Mouse (Mus musculus) lung, embryonic 14.5 days (tissue): ENCODE results near the gene Iqcd. TPM values are rescaled to one million over a fixed set of nuclear protein-coding genes. Genes with fewer than 3 reads are reported as not detected.

Experiments used
- ATAC-seq: fragments of 200-750 bp; cut with Nextera tagmentation; 2 replicates; pipeline ENCODE4 v1.8.0; 2017; ENCODE audit warnings: mild to moderate bottlenecking, moderate TSS enrichment, moderate library complexity; ENCODE audit not compliant: insufficient read depth
- DNase-seq: peaks from one replicate; pipeline ENCODE4 v3.0.0-alpha.2; 2015
- H3K27ac ChIP-seq: fragments of 300-500 bp; sonication (generic); 2 replicates; pipeline ENCODE4 v1.5.1; 2014; ENCODE audit warnings: low read depth, mild to moderate bottlenecking, moderate library complexity
- H3K27me3 ChIP-seq: fragments of 300-500 bp; sonication (generic); 2 replicates; pipeline ENCODE4 v1.6.1; 2014; ENCODE audit warnings: low read length, control low read depth; ENCODE audit not compliant: insufficient read depth
- H3K36me3 ChIP-seq: fragments of 300-500 bp; sonication (generic); 2 replicates; pipeline ENCODE4 v1.6.1; 2014; ENCODE audit warnings: control low read depth; ENCODE audit not compliant: insufficient read depth
- H3K4me1 ChIP-seq: fragments of 300-500 bp; sonication (generic); 2 replicates; pipeline ENCODE4 v1.6.1; 2014; ENCODE audit warnings: antibody characterized with exemption, control low read depth; ENCODE audit not compliant: insufficient read depth
- H3K4me2 ChIP-seq: fragments of 300-500 bp; sonication (generic); 2 replicates; pipeline ENCODE4 v1.6.1; 2014; ENCODE audit warnings: mild to moderate bottlenecking
- H3K4me3 ChIP-seq: fragments of 300-500 bp; sonication (generic); 2 replicates; pipeline ENCODE4 v1.5.1; 2014; ENCODE audit warnings: low read depth, low read length
- H3K9ac ChIP-seq: fragments of 300-500 bp; sonication (generic); 2 replicates; pipeline ENCODE4 v1.6.1; 2014
- H3K9me3 ChIP-seq: fragments of 300-500 bp; sonication (generic); 2 replicates; pipeline ENCODE4 v1.6.1; 2016; ENCODE audit warnings: low read depth, low read length, control low read depth
- CTCF ChIP-seq: IDR thresholded peaks from 2 replicates; pipeline ENCODE4 v1.5.1; 2016; ENCODE audit warnings: antibody characterized with exemption, low read depth
- WGBS: fragments of 180-500 bp; shearing (Covaris S2); extraction: QIAGEN DNeasy Blood & Tissue Kit; methylation state at CpG from one replicate; pipeline ENCODE4 v1.1.7; 2014; 5-methylcytosine and 5-hydroxymethylcytosine counted together
- polyA plus RNA-seq: library from polyadenylated mRNA; unstranded; fragments of >200 nt; fragmentation: Nextera tagmentation; extraction: Ambion mirVana; gene quantifications from 2 replicates; pipeline ENCODE4 v1.2.1, GENCODE M21; 2014

Gene Iqcd
- polyA plus RNA-seq, 1 experiment from 2014 or later, result 0.37 TPM

DNA sequence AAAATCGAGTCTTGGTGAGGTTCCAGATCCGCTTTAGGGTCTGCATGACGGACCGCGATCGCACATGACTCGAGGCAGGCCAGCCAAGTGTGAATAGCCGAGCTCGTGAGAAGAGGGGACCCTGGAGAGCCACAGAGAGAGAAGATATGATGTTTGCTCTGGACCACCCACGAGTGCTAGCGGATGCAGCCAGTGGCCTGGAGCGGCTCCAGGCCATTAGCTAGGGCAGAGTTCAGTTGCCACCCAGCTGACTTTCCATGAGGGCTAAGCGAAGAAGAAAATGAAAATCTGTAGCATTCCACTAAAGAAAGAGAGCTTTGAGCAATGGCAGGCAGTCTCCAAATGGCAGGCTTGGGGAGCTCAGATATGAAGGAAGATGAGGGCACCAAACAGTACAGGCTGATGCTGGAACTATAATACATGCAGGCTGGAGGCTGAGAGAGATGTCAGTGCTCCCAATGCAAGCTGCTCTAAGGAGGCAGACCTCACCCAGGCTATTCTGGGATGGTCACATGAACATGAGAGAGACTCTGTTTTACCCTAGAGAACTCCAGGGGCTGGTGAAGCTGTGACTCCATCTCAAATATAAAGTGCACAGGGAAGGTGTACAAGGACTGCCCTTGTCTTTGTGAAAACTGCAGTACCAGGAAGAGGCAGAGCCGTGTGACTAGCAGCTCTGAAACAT, 17.6 kb upstream of the Iqcd start:
- peak; percentile 88 for DNase-seq
- peak; percentile 59 for ATAC-seq
- TF ChIP-seq CTCF, result no peak
- H3K9me3 ChIP-seq, result no peaks in the 10 kb centered on the region
- peaks cover 47% of the 10 kb centered on the region for H3K4me1 ChIP-seq
- H3K9ac ChIP-seq, result no peak overlapping the region
- H3K4me3 ChIP-seq, result no peak overlapping the region
- WGBS, result 35% methylated on average over 14 of the region's 14 CpGs
- peaks cover 8% of the 10 kb centered on the region; the same call in 1 of the 2 replicates for H3K36me3 ChIP-seq
- H3K4me2 ChIP-seq, result no peak overlapping the region
- H3K27ac ChIP-seq, result peak overlapping the region; percentile 80
- H3K27me3 ChIP-seq, result no peaks in the 10 kb centered on the region

DNA sequence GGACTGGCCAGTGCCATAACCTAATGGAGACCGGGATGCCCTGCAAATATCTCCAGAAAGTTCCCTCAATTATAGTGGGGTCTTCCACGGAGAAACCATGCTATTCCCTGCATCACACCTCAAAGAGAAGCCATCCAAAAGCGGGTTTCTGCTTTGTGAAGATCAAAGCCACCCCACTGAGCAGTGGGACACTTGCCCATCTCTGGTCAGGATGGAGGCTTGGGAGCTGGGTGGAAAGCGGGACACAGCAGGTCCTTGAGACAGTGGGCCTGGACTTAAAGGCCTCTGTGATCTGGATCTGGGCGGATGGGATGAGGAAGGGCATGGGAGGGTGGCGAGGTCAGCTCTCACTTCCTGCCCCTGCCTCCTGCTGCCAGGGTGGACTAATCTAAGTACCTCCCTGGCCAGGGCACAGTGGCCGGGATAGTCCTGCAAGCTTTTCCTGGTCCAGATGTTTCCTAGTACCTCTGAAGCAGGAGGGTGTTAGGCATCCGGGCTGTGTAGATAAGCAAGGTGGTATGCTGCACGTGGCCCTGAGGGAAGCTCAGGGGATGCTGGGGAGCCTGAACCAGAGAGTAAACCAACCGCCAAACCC, 14.2 kb upstream of the Iqcd start:
- no peak for TF ChIP-seq CTCF
- no peak for ATAC-seq
- Histone ChIP-seq H3K4me1 (peaks cover 40% of the 10 kb centered on the region), H3K27ac (no peak overlapping the region), H3K9me3 (no peaks in the 10 kb centered on the region), H3K4me2 (no peak overlapping the region), H3K27me3 (no peaks in the 10 kb centered on the region), H3K36me3 (0 out of 2 replicates have a peak, but pooled peaks cover 9% of the 10 kb centered on the region), H3K4me3 (no peak overlapping the region), H3K9ac (no peak overlapping the region)
- DNase-seq, result no peak
- 65% methylated on average over 10 of the region's 10 CpGs for WGBS

DNA sequence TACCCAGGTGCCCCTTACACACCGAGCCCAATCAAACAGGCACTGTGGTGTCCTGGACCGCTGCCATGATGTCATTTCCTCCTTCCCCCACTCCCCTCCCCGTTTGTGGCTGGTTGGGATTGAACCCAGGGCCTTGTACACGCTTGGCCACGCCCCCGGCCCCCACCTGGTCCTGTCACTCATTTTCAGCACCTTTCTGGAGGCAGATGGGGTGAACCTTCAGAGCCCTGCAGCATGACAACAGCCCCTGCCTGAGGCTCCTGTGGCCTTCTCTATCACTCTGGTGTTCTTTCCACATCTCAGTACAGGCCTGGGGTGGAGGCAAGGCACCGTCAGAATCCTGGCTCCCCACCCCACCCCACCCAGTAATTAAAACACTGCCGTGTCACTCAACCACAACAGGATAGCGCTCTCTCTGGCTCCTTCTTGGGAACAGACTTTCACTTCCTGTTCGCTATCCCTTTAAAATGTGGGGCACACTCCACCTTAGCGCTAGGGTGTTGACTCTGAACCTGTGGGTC, 12.0 kb upstream of the Iqcd start:
- Histone ChIP-seq H3K4me1 (peaks cover 21% of the 10 kb centered on the region), H3K9me3 (no peaks in the 10 kb centered on the region), H3K9ac (no peak overlapping the region), H3K27me3 (no peaks in the 10 kb centered on the region), H3K27ac (no peak overlapping the region), H3K36me3 (peaks cover 19% of the 10 kb centered on the region; the same call in 1 of the 2 replicates), H3K4me3 (no peak overlapping the region), H3K4me2 (no peak overlapping the region)
- no peak for TF ChIP-seq CTCF
- DNase-seq (no peak), ATAC-seq (no peak)
- WGBS, result 66% methylated on average over 11 of the region's 11 CpGs

DNA sequence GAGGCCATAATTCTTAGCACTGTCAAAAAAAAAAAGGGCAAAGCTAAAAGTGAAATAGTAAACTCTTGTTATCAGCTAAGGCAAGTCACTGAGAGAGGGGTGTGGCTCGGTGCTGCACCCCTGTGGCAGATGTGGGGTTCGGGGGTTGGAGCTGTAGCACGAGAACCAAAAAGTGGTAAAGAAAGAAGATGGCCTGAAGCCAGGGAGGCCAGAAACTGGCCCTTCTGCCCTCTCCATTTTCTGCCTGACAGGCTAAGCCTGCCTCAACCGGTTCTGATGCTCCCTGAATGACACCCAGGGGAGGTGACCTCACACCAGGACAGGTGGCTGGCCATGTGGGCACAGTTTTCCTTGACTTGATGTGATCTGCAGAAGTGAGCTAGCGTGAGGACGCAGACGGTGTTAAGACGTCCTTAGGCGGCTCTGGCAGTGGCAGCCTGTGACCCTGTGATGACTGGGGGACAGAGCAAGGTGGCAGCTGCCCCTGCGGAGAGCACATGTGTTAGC, 10.8 kb upstream of the Iqcd start:
- Histone ChIP-seq H3K27ac (peak overlapping the region; percentile 42; the same call in 1 of the 2 replicates), H3K4me3 (no peak overlapping the region), H3K27me3 (no peaks in the 10 kb centered on the region), H3K4me1 (peaks cover 21% of the 10 kb centered on the region), H3K4me2 (no peak overlapping the region), H3K9ac (no peak overlapping the region), H3K9me3 (no peaks in the 10 kb centered on the region), H3K36me3 (peaks cover 26% of the 10 kb centered on the region; the same call in 1 of the 2 replicates)
- ATAC-seq (0 out of 2 replicates have a peak, but pooled peaks have one; percentile 16), DNase-seq (no peak)
- peak; percentile 34; the same call in 1 of the 2 replicates for TF ChIP-seq CTCF
- WGBS, result 32% methylated on average over 10 of the region's 10 CpGs

DNA sequence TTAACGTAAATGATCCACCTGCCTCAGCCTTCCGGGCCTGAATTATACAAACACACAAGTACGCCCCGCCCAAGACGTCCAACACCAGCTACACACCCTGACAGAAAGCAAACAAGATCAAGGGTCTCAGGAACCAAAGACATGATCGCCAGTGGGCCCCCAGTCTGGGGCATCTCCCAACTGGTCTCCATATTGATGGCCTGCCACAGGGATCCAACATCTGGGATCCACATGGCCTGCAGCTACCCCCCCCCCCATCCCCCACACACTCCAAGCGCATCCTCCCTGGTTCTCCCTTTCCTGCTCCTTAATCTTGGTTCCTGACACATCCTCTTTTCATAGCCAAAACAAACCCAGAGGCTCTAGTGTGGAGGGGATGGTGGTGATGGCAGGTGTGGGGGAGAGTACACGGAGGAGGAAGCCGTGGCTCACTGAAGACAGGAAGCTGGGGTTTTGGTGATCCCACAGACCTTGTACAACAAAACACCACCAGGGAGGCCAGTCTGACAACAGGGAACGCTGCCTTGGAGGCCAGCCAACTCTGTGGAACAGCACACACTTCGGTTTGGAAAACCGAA, 10.2 kb upstream of the Iqcd start:
- ATAC-seq, result peak; percentile 57; the same call in 1 of the 2 replicates
- Histone ChIP-seq H3K9me3 (no peaks in the 10 kb centered on the region), H3K4me1 (peaks cover 21% of the 10 kb centered on the region), H3K27ac (peak overlapping the region; percentile 44; the same call in 1 of the 2 replicates), H3K36me3 (peaks cover 31% of the 10 kb centered on the region; the same call in 1 of the 2 replicates), H3K27me3 (no peaks in the 10 kb centered on the region), H3K9ac (no peak overlapping the region), H3K4me2 (peak overlapping the region; percentile 25; the same call in 1 of the 2 replicates), H3K4me3 (no peak overlapping the region)
- TF ChIP-seq CTCF, result no peak
- 14% methylated on average over 12 of the region's 12 CpGs for WGBS
- peak; percentile 82 for DNase-seq

DNA sequence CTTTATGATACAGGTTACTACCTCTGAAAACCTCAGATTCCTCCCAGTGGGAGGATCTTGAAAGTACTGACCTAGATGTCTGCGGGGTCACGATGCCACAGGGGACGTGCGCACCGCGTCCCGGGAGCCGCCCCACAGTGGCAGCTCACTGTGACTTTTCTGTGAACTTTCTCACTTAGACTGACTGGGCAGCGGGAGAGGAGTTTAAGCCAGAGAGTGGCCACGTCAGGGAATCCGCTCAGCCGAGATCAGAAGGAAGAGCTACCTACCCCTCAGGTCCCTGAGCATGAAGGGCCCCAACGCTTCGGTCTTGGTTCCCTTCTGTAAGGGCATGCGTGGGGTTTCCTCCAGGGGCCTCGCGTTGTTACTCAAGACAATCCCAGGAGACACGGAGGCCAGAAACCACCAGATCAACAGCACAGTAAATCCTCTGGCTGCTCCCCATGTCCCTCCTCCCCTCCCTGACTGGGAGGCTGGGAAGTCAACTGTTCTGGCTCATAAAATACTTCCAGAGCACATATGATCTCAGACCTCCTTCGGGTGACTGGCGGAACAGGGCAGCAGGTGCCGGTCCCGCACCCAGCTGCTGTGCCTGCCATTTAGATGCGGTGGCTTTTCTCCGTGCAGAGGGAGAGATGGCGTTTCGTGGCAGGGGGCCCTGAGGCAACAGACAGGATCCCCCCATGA, 9.5 kb upstream of the Iqcd start:
- Histone ChIP-seq H3K4me1 (peaks cover 21% of the 10 kb centered on the region), H3K9ac (no peak overlapping the region)
- 43% methylated on average over 26 of the region's 26 CpGs for WGBS

More for the DNA sequence above, 9.5 kb upstream of the Iqcd start:
- H3K4me3 ChIP-seq, result no peak overlapping the region
- no peaks in the 10 kb centered on the region for H3K9me3 ChIP-seq
- peak; percentile 49 for DNase-seq
- no peak for ATAC-seq
- no peaks in the 10 kb centered on the region for H3K27me3 ChIP-seq
- H3K4me2 ChIP-seq, result peak overlapping the region; percentile 25; the same call in 1 of the 2 replicates
- TF ChIP-seq CTCF, result no peak
- peaks cover 35% of the 10 kb centered on the region for H3K36me3 ChIP-seq
- H3K27ac ChIP-seq, result peak overlapping the region; percentile 44
